Mouse (Mus musculus): ENCODE data around the gene Isl1. TPM values are rescaled to one million over a fixed set of nuclear protein-coding genes. Genes with fewer than 3 reads are reported as not detected.

Isl1 gene
- polyA plus RNA-seq, 1 experiment from 2014 or later: 44.8 TPM

DNA sequence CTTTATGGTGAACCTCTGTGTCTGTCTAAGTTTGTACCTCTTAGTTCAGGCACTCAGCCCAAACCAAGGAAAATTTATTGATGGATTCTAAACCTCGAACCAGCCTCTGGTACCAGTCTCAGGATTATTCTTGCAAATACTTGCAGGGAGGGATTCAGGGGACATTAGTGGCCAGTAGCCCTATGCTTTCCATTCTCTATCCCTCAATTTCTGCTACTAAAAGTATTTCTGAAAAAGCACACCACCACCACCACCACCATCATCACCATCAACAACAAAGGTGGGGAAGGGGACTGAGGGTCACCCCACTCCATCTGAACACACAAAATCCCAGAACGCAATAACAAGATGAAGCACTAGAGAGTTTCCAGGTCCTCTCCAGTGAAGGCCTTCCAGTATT lies 3.8 kb downstream of the Isl1 start:
- Histone ChIP-seq H3K4me3 (peak overlapping the region; percentile 23; the same call in 1 of the 2 replicates), H3K9me3 (no peaks in the 10 kb centered on the region), H3K4me2 (replicated peaks) (peak overlapping the region; percentile 32; the same call in 1 of the 2 replicates), H3K4me1 (peaks cover 4% of the 10 kb centered on the region; the same call in 1 of the 2 replicates), H3K27me3 (peaks cover 69% of the 10 kb centered on the region), H3K27ac (no peak overlapping the region), H3K9ac (no peak overlapping the region), H3K36me3 (no peaks in the 10 kb centered on the region)
- WGBS: 9% methylated on average over 2 of the region's 2 CpGs
- ATAC-seq (ENCODE audit: insufficient number of reproducible peaks, insufficient read depth, low FRiP score, low TSS enrichment): no peak

DNA sequence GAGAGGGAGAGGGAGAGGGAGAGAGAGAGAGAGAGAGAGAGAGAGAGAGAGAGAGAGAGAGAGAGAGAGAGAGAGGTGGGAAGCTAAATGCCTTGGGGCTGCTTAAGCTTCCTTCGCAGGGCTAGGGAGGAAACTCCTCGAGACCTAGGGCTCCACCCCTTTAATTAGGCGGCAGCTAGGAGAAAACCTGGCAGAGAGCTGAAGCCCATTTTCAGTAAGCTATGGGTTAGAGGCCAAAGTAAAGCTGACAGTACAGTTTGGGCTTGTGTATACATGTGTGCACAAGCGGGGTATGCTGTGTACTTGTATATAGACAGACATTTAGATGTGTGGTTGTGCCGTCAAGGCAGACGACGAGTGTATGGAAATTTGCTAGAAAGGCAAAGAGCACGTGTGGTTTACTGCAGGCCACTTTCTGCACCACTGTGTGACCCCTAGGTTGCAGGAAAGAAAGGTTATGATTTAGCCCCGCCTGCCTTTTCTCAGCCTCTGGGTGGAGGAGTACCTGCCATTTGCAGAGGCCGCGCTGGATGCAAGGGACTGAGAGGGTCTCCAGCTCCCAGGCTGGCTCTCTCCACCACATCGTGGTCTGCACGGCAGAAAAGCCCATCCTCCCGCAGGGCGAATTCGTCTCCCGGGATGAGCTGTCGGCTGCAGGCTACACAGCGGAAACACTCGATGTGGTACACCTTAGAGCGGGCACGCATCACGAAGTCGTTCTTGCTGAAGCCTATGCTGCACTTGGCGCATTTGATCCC lies 4.6 kb downstream of the Isl1 start:
- WGBS: 2% methylated on average over 25 of the region's 25 CpGs
- Histone ChIP-seq H3K36me3 (no peaks in the 10 kb centered on the region), H3K27me3 (peaks cover 74% of the 10 kb centered on the region), H3K9ac (peak overlapping the region; percentile 19; the same call in 1 of the 2 replicates), H3K4me2 (replicated peaks) (peak overlapping the region; percentile 32), H3K9me3 (no peaks in the 10 kb centered on the region), H3K4me1 (peaks cover 4% of the 10 kb centered on the region; the same call in 1 of the 2 replicates), H3K27ac (0 out of 2 replicates have a peak overlapping the region, but pooled peaks have one; percentile 8), H3K4me3 (peak overlapping the region; percentile 20)
- ATAC-seq (ENCODE audit: insufficient number of reproducible peaks, insufficient read depth, low FRiP score, low TSS enrichment): no peak

DNA sequence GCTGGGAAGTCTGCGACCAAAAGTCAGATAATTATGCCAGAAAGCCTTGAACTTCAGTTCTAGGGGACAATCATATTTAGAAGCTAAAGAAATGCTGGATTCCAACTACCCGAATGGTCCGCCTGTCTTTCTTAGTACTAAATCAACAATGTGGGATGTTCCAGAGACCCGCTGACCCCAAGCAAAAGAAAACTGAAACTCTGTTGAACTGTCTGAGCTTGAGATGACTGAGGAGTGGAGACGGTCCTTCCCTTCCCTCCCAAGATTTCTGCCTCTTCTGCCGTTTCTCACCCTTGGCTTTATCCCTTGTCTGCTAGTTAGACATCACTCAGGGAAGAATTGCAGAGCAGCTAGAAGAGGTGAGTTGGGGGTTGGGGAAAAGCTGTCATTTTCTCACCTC lies 5.7 kb downstream of the Isl1 start:
- no peak overlapping the region for H3K9ac ChIP-seq
- 0 out of 2 replicates have a peak overlapping the region, but pooled peaks have one; percentile 23 for H3K27ac ChIP-seq
- no peaks in the 10 kb centered on the region for H3K9me3 ChIP-seq
- 7% methylated on average over 6 of the region's 6 CpGs for WGBS
- H3K4me2 ChIP-seq (replicated peaks): peak overlapping the region; percentile 17; the same call in 1 of the 2 replicates
- no peaks in the 10 kb centered on the region for H3K36me3 ChIP-seq
- H3K4me3 ChIP-seq: no peak overlapping the region
- H3K27me3 ChIP-seq: peaks cover 76% of the 10 kb centered on the region
- ATAC-seq (ENCODE audit: insufficient number of reproducible peaks, insufficient read depth, low FRiP score, low TSS enrichment): no peak
- no peaks in the 10 kb centered on the region for H3K4me1 ChIP-seq

DNA sequence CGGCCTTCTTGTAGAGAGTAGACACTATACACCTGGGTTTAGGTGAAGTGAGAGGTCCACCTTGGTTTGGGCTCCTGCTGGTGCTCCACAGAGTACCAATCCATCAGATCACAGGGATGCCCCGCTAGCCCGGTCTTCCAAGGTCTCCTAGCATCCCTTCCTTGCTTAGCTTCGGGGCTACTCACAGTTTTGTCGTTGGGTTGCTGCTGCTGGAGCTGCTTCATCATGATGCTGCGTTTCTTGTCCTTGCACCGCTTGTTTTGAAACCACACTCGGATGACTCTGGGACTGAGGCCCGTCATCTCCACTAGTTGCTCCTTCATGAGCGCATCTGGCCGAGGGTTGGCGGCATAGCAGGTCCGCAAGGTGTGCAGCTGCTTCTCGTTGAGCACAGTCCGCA lies 6.6 kb downstream of the Isl1 start:
- Histone ChIP-seq H3K9me3 (no peaks in the 10 kb centered on the region), H3K9ac (peak overlapping the region; percentile 10; the same call in 1 of the 2 replicates), H3K4me2 (replicated peaks) (no peak overlapping the region; the same call in 1 of the 2 replicates), H3K27ac (no peak overlapping the region), H3K4me1 (no peaks in the 10 kb centered on the region), H3K4me3 (peak overlapping the region; percentile 13; the same call in 1 of the 2 replicates), H3K36me3 (no peaks in the 10 kb centered on the region), H3K27me3 (peaks cover 76% of the 10 kb centered on the region)
- WGBS: 8% methylated on average over 15 of the region's 15 CpGs
- ATAC-seq (ENCODE audit: insufficient number of reproducible peaks, insufficient read depth, low FRiP score, low TSS enrichment): no peak

DNA sequence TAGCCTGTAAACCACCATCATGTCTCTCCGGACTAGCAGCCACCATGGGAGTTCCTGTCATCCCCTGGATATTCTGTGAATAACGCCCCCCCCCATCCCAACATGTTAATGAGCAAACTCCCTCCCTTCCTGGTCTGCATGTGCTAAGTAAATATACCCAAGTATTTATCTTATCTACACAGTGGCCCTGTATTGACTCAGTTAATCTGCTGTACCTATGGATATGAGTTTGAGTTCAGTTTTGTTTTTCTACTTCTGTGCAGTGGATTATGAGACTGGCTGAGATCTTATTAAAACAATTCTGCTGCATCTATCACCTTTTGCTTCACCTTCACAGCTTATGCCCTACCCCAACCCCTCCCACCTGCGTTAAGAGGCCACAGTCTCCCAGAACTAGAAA lies 7.8 kb downstream of the Isl1 start:
- no peaks in the 10 kb centered on the region for H3K36me3 ChIP-seq
- H3K4me2 ChIP-seq (replicated peaks): no peak overlapping the region
- no peak overlapping the region for H3K27ac ChIP-seq
- no peak overlapping the region for H3K9ac ChIP-seq
- H3K9me3 ChIP-seq: no peaks in the 10 kb centered on the region
- 18% methylated on average over 3 of the region's 3 CpGs for WGBS
- no peak overlapping the region for H3K4me3 ChIP-seq
- peaks cover 81% of the 10 kb centered on the region for H3K27me3 ChIP-seq
- H3K4me1 ChIP-seq: 0 out of 2 replicates have a peak, but pooled peaks cover 3% of the 10 kb centered on the region
- ATAC-seq (ENCODE audit: insufficient number of reproducible peaks, insufficient read depth, low FRiP score, low TSS enrichment): no peak

DNA sequence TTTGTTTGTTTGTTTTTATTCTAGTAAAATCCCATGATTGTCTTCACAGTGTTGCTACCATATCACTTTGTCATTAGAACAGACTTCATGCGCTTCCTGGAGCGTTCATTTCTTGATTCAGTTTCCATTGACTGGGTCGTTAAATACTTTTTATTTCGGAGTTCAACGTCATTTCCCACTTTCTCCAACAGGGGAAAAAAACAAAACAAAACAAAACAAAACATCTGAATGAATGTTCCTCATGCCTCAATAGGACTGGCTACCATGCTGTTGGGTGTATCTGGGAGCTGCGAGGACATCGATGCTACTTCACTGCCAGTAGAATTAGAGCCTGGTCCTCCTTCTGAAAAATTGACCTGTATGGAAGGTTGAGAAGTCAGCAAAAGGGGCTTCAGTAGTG lies 10.2 kb downstream of the Isl1 start:
- no peaks in the 10 kb centered on the region for H3K9me3 ChIP-seq
- 7% methylated on average over 7 of the region's 7 CpGs for WGBS

DNA sequence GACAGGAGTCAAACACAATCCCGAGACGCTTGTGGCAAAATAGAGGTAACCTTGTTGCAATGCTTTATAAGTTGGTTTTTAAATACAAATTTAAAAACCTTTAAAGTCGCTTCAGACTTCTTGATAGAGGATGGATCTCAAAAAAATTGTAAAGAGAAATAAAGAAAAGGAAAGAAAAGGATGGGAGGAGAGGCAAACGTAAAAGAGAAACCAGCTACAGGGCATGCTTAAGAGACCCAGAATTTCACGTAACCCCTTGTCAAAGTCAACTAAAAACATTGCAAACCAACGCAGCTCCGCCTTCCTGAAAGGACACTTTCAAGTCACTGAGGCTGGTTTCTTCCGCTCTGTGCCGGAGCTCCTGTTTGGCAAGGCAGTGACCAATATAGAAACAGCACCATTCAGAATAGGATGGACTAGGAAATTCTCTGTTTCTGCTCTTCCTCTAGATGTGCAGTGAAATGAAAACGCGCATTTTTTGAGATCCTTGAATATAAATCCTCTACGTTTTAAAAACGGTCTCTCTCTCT lies 10.8 kb downstream of the Isl1 start:
- WGBS: 7% methylated on average over 13 of the region's 13 CpGs

More for the DNA sequence above, 10.2 kb downstream of the Isl1 start:
- Histone ChIP-seq H3K4me1 (0 out of 2 replicates have a peak, but pooled peaks cover 3% of the 10 kb centered on the region), H3K4me2 (replicated peaks) (no peak overlapping the region), H3K27ac (no peak overlapping the region), H3K9ac (no peak overlapping the region), H3K36me3 (no peaks in the 10 kb centered on the region), H3K27me3 (peaks cover 74% of the 10 kb centered on the region), H3K4me3 (no peak overlapping the region)
- ATAC-seq (ENCODE audit: insufficient number of reproducible peaks, insufficient read depth, low FRiP score, low TSS enrichment): no peak

DNA sequence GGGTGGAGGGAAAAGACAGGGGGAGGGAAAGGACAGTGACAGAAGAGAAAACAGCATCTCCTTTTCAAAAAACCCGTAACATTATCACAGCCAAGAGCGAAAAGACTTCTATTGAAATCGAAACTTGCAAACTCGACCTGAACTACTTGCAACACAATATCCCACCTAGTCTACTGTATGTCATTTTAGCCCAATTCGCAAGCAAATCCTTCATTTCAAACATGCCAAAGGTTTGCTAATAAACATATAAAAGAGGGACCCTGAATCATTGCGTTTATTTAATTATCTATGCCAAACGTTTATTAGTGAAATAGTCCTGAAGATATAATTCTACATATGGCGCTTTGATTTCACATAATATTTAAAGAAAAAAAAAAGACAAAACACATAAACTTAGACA lies 11.5 kb downstream of the Isl1 start:
- Histone ChIP-seq H3K27ac (no peak overlapping the region), H3K9ac (no peak overlapping the region), H3K36me3 (no peaks in the 10 kb centered on the region), H3K4me3 (0 out of 2 replicates have a peak overlapping the region, but pooled peaks have one; percentile 14), H3K4me2 (replicated peaks) (peak overlapping the region; percentile 42), H3K9me3 (no peaks in the 10 kb centered on the region), H3K4me1 (peaks cover 10% of the 10 kb centered on the region; the same call in 1 of the 2 replicates), H3K27me3 (peaks cover 69% of the 10 kb centered on the region)
- ATAC-seq (ENCODE audit: insufficient number of reproducible peaks, insufficient read depth, low FRiP score, low TSS enrichment): no peak
- 2% methylated on average over 8 of the region's 8 CpGs for WGBS

More for the DNA sequence above, 10.8 kb downstream of the Isl1 start:
- H3K36me3 ChIP-seq: no peaks in the 10 kb centered on the region
- H3K4me1 ChIP-seq: peaks cover 8% of the 10 kb centered on the region; the same call in 1 of the 2 replicates
- no peak for ATAC-seq (ENCODE audit: insufficient number of reproducible peaks, insufficient read depth, low FRiP score, low TSS enrichment)
- no peak overlapping the region for H3K4me3 ChIP-seq
- peaks cover 69% of the 10 kb centered on the region for H3K27me3 ChIP-seq
- no peaks in the 10 kb centered on the region for H3K9me3 ChIP-seq
- no peak overlapping the region for H3K9ac ChIP-seq
- H3K4me2 ChIP-seq (replicated peaks): 0 out of 2 replicates have a peak overlapping the region, but pooled peaks have one; percentile 2
- H3K27ac ChIP-seq: no peak overlapping the region

DNA sequence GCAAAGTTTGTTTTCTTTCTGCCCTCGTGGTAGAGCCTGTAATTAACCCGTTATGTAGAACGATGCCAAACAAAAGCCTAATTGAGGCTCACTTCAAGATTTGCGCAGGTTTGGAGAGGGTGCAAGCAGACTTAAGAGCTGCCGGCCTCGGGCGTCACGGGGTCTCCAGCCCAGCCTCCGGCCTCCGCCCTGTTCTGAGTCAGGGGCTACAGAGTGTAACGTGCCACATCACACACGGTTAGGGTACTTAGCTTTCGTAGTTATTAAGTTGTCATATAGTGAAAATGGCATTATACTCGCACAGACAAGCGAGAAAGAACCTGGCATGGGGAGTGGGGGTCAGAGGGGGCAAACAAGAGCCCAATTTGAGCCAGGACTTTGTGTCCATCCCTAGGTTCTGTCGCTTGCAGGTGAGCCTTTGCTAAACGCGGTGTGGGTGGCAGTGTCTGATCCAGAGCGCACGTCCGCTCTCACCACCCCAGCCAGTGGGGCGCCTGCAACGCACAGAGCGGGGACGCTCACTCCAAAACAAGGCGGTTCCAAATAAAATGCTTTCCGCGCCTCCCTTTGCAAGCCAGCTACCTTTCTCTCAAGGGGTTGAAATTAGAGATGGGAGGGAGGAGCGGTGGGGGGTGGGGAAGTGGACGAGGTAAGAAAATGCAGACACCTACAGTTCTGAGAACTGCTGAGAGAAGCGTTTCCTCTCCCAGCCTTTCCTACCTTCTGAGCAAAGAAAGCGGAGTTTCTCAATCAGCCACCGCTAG lies 12.3 kb downstream of the Isl1 start:
- Histone ChIP-seq H3K36me3 (no peaks in the 10 kb centered on the region), H3K4me1 (peaks cover 10% of the 10 kb centered on the region; the same call in 1 of the 2 replicates), H3K27me3 (peaks cover 65% of the 10 kb centered on the region), H3K9me3 (no peaks in the 10 kb centered on the region), H3K9ac (no peak overlapping the region), H3K27ac (no peak overlapping the region), H3K4me2 (replicated peaks) (peak overlapping the region; percentile 42), H3K4me3 (peak overlapping the region; percentile 14; the same call in 1 of the 2 replicates)
- WGBS: under 1% methylated on average over 33 of the region's 33 CpGs
- ATAC-seq (ENCODE audit: insufficient number of reproducible peaks, insufficient read depth, low FRiP score, low TSS enrichment): peak; percentile 47; the same call in 1 of the 2 replicates

DNA sequence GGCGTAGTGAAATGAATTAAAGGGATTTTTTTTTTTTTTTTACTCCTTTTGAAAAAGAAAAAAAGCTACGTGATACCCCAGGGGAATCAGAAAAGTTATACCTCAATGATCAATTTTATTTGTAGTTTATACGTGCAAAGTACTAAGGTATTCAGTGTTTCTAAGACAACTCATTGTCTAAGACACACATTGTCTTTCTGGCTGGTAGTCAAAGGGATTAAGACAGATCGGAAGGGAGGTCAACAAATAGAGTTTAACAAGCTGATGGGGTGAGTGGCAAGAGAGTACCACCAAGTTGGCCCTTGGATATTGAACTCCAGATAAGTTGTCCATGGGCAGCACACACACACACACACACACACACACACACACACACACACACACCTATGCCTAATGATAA lies 14.1 kb downstream of the Isl1 start:
- Histone ChIP-seq H3K27me3 (peaks cover 50% of the 10 kb centered on the region), H3K9me3 (no peaks in the 10 kb centered on the region), H3K27ac (no peak overlapping the region), H3K9ac (no peak overlapping the region), H3K4me3 (no peak overlapping the region), H3K4me1 (peaks cover 10% of the 10 kb centered on the region; the same call in 1 of the 2 replicates), H3K4me2 (replicated peaks) (no peak overlapping the region), H3K36me3 (no peaks in the 10 kb centered on the region)
- ATAC-seq (ENCODE audit: insufficient number of reproducible peaks, insufficient read depth, low FRiP score, low TSS enrichment): no peak
- 12% methylated on average over 4 of the region's 4 CpGs for WGBS

DNA sequence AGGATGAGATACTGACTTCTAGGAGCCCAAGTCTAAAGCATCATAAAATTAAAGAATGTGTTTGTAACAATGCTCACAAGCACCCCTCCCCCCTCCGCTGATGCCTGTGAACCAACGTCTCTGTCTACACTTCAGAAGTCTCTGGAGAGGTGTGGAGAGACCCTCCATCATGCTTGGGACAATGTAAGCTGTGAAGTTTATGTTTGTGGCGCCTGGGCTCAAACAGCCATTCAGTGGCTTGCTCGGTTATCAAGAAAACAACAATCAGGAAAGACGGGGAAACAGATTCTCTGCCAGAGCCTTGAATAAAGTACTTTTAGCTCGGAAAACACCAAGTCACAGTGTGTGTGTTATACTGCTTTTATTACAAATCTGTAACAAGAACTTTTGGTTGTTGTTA lies 14.8 kb downstream of the Isl1 start:
- no peak for ATAC-seq (ENCODE audit: insufficient number of reproducible peaks, insufficient read depth, low FRiP score, low TSS enrichment)
- H3K9me3 ChIP-seq: no peaks in the 10 kb centered on the region
- H3K4me2 ChIP-seq (replicated peaks): no peak overlapping the region
- 7% methylated on average over 6 of the region's 6 CpGs for WGBS
- no peak overlapping the region for H3K27ac ChIP-seq
- H3K4me3 ChIP-seq: no peak overlapping the region
- H3K27me3 ChIP-seq: peaks cover 44% of the 10 kb centered on the region
- no peaks in the 10 kb centered on the region for H3K36me3 ChIP-seq
- peaks cover 10% of the 10 kb centered on the region; the same call in 1 of the 2 replicates for H3K4me1 ChIP-seq
- H3K9ac ChIP-seq: no peak overlapping the region

Measured in embryonic facial prominence, embryonic 12.5 days (tissue).